Mouse (Mus musculus) testis, adult 2 months (tissue): ENCODE data around the gene Rsad1. TPM values are rescaled to one million over a fixed set of nuclear protein-coding genes. Genes with fewer than 3 reads are reported as not detected.

ENCODE experiments used
- H3K27ac ChIP-seq: fragments of 200-500 bp; 2 replicates; pipeline ENCODE4 v1.5.1; 2012; ENCODE audit warnings: low read depth, low read length; ENCODE audit not compliant: control insufficient read depth, insufficient read depth
- H3K27me3 ChIP-seq: fragments of 200-500 bp; 2 replicates; pipeline ENCODE4 v1.6.1; 2012; ENCODE audit warnings: mild to moderate bottlenecking, low read length, moderate library complexity; ENCODE audit not compliant: control insufficient read depth, insufficient read depth
- H3K36me3 ChIP-seq: fragments of 200-500 bp; 2 replicates; pipeline ENCODE4 v1.6.1; 2012; ENCODE audit warnings: mild to moderate bottlenecking, low read length; ENCODE audit not compliant: control insufficient read depth, insufficient read depth
- H3K4me1 ChIP-seq: fragments of 200-500 bp; 2 replicates; pipeline ENCODE4 v1.6.1; 2012; ENCODE audit warnings: low read length; ENCODE audit not compliant: control insufficient read depth, insufficient read depth
- H3K4me3 ChIP-seq: fragments of 200-500 bp; 2 replicates; pipeline ENCODE4 v1.5.1; 2012; ENCODE audit warnings: low read depth, mild to moderate bottlenecking, low read length, moderate library complexity, mixed read lengths; ENCODE audit not compliant: control insufficient read depth
- CTCF ChIP-seq: fragments of 200-500 bp; IDR thresholded peaks from 2 replicates; pipeline ENCODE4 v1.5.1; 2012; ENCODE audit warnings: low read depth, mild to moderate bottlenecking, inconsistent platforms, low read length, moderate library complexity; ENCODE audit not compliant: control insufficient read depth, insufficient read depth, insufficient replicate concordance
- POLR2A ChIP-seq: fragments of 200-500 bp; IDR thresholded peaks from 2 replicates; pipeline ENCODE4 v1.6.1; 2012; ENCODE audit warnings: low read depth, mild to moderate bottlenecking, inconsistent platforms, low read length, moderate library complexity; ENCODE audit not compliant: control insufficient read depth
- polyA plus RNA-seq: library from polyadenylated mRNA; depleted of rRNA; stranded (reverse); fragments of >200 nt; gene quantifications from 2 replicates; pipeline ENCODE4 v1.2.3, GENCODE M21; 2012

Gene Rsad1
- polyA plus RNA-seq, 1 experiment: 5.1 TPM

GRCm38 (mm10) chr11:94580111-94580740 is 31.2 kb upstream of the Rsad1 start:
- no peak overlapping the region for H3K27ac ChIP-seq
- TF ChIP-seq POLR2A: no peak
- no peak for TF ChIP-seq CTCF
- H3K36me3 ChIP-seq: no peaks in the 10 kb centered on the region

GRCm38 (mm10) chr11:94576361-94576760 is 27.3 kb upstream of the Rsad1 start:
- no peak overlapping the region for H3K4me3 ChIP-seq
- H3K27me3 ChIP-seq: no peaks in the 10 kb centered on the region
- H3K4me1 ChIP-seq: peaks cover 2% of the 10 kb centered on the region; the same call in 1 of the 2 replicates
- H3K36me3 ChIP-seq: no peaks in the 10 kb centered on the region
- H3K27ac ChIP-seq: no peak overlapping the region
- TF ChIP-seq POLR2A (no peak), CTCF (no peak)

More at GRCm38 (mm10) chr11:94580111-94580740, 31.2 kb upstream of the Rsad1 start:
- Histone ChIP-seq H3K4me3 (no peak overlapping the region), H3K4me1 (no peaks in the 10 kb centered on the region), H3K27me3 (no peaks in the 10 kb centered on the region)

GRCm38 (mm10) chr11:94575036-94575435 is 26.0 kb upstream of the Rsad1 start:
- Histone ChIP-seq H3K4me1 (peaks cover 2% of the 10 kb centered on the region; the same call in 1 of the 2 replicates), H3K36me3 (no peaks in the 10 kb centered on the region), H3K27me3 (no peaks in the 10 kb centered on the region), H3K4me3 (no peak overlapping the region), H3K27ac (no peak overlapping the region)
- TF ChIP-seq POLR2A (no peak), CTCF (no peak)

- Histone ChIP-seq H3K27me3 (no peaks in the 10 kb centered on the region), H3K4me3 (no peak overlapping the region), H3K4me1 (peaks cover 2% of the 10 kb centered on the region; the same call in 1 of the 2 replicates), H3K36me3 (no peaks in the 10 kb centered on the region), H3K27ac (no peak overlapping the region)
- TF ChIP-seq CTCF: no peak
- no peak for TF ChIP-seq POLR2A
Observed at GRCm38 (mm10) chr11:94574560-94574959, 25.5 kb upstream of the Rsad1 start.

- Histone ChIP-seq H3K4me3 (no peak overlapping the region), H3K4me1 (peaks cover 2% of the 10 kb centered on the region; the same call in 1 of the 2 replicates), H3K27me3 (no peaks in the 10 kb centered on the region), H3K27ac (no peak overlapping the region), H3K36me3 (no peaks in the 10 kb centered on the region)
- TF ChIP-seq POLR2A: no peak
- no peak for TF ChIP-seq CTCF
Observed at GRCm38 (mm10) chr11:94571850-94572249, 22.8 kb upstream of the Rsad1 start.

GRCm38 (mm10) chr11:94570612-94571011 is 21.6 kb upstream of the Rsad1 start:
- Histone ChIP-seq H3K36me3 (no peaks in the 10 kb centered on the region), H3K4me1 (peaks cover 2% of the 10 kb centered on the region; the same call in 1 of the 2 replicates), H3K27ac (no peak overlapping the region), H3K27me3 (no peaks in the 10 kb centered on the region), H3K4me3 (no peak overlapping the region)
- TF ChIP-seq CTCF (no peak), POLR2A (no peak)

- no peaks in the 10 kb centered on the region for H3K36me3 ChIP-seq
Observed at GRCm38 (mm10) chr11:94567326-94567725, 18.3 kb upstream of the Rsad1 start.

GRCm38 (mm10) chr11:94566534-94566933 is 17.5 kb upstream of the Rsad1 start:
- no peak overlapping the region for H3K4me3 ChIP-seq
- TF ChIP-seq POLR2A (no peak), CTCF (no peak)
- H3K4me1 ChIP-seq: peaks cover 16% of the 10 kb centered on the region
- H3K27me3 ChIP-seq: no peaks in the 10 kb centered on the region
- no peaks in the 10 kb centered on the region for H3K36me3 ChIP-seq
- no peak overlapping the region for H3K27ac ChIP-seq

More at GRCm38 (mm10) chr11:94567326-94567725, 18.3 kb upstream of the Rsad1 start:
- H3K27ac ChIP-seq: no peak overlapping the region
- no peak for TF ChIP-seq POLR2A
- no peak for TF ChIP-seq CTCF
- H3K27me3 ChIP-seq: no peaks in the 10 kb centered on the region
- peaks cover 16% of the 10 kb centered on the region for H3K4me1 ChIP-seq
- no peak overlapping the region for H3K4me3 ChIP-seq
